Mouse (Mus musculus): Measurements from ENCODE around the gene Batf3.

Batf3 gene

DNA sequence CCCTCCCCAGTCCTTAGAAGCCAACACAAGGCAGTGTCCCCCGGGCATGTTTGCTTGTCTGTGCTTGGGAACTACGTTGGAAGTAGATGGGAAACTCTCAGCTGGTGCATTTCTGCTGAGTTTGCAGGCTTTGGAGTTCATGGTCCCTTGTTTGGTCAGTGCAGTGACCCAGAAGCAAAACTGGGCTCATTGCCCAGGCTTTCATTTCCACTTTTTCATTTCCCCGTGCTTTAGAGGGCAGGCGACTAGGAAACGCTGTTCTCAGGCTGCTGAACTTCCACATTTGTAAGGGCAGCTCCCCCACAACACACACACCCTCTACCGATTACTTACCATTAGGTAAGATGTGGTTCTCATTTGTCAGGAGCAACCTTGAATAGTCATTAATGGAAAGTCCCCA, 24.6 kb upstream of the Batf3 start:
- no peaks in the 10 kb centered on the region for H3K36me3 ChIP-seq (ENCODE audit: control insufficient read depth, insufficient read depth, low read length, poor library complexity, severe bottlenecking)
- H3K27me3 ChIP-seq (ENCODE audit: control insufficient read depth, insufficient read depth, low read length, poor library complexity, severe bottlenecking), result no peaks in the 10 kb centered on the region
- peak; percentile 78 for DNase-seq (ENCODE audit: low read depth, low spot score)

DNA sequence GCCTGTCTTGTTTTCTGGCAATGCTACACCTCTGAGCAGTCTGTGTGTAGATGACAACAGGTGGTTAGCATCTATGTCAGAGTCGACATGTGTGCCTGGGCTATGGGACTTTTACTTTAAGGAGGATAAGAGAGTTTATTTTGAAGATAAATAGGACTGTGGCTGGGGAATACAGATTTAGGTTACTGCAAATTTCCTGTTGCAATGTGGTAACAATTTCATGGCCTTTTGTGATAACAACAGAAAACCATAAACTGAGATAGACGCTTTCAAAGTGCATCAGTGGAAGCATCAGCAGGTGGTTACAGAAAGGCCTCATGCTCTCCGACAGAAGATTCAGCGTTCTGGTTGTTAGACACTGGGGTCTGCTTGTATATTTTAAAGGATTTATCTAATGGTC, 24.2 kb upstream of the Batf3 start:
- Histone ChIP-seq H3K36me3 (ENCODE audit: control insufficient read depth, insufficient read depth, low read length, poor library complexity, severe bottlenecking) (no peaks in the 10 kb centered on the region), H3K27me3 (ENCODE audit: control insufficient read depth, insufficient read depth, low read length, poor library complexity, severe bottlenecking) (no peaks in the 10 kb centered on the region)
- DNase-seq (ENCODE audit: low read depth, low spot score), result no peak

DNA sequence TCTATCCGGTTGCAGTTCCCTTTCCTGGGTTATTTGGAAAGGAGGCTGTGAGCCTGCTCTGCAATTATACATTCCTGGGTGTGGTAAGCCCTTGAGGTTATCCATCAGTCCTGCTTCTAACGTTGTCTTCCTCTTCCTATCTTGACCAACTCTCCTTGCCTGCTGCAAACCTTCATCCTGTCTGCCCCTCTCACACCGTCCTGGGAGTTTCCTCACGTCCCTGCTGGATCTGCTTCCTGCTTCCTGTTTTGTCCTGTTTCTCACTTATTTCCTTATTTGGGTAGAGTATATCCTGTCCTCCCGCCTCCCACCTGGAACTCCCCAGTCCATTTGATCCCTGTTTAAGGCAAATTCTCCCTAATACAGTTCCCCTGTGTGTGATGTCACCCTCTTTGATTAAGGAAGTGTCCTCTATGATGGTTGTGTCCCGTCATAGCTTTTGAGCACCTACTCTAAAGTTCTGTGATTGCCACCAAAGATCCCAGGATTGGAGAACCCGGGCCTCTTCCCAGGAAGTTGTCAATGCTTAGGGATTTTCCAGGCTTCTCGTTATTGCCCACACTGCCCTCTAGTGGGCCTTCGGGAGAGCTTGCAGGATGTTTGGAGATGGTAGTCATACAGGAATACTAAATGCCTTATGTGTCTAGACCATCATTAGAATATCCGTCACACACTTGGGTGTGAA, 22.3 kb upstream of the Batf3 start:
- DNase-seq (ENCODE audit: low read depth, low spot score), result peak; percentile 31

GRCm38 (mm10) chr1:191083230-191083629, 14.4 kb upstream of the Batf3 start:
- no peaks in the 10 kb centered on the region for H3K27me3 ChIP-seq (ENCODE audit: control insufficient read depth, insufficient read depth, low read length, poor library complexity, severe bottlenecking)
- no peaks in the 10 kb centered on the region for H3K36me3 ChIP-seq (ENCODE audit: control insufficient read depth, insufficient read depth, low read length, poor library complexity, severe bottlenecking)
- no peak for DNase-seq (ENCODE audit: low read depth, low spot score)

More for the DNA sequence above, 22.3 kb upstream of the Batf3 start:
- no peaks in the 10 kb centered on the region for H3K27me3 ChIP-seq (ENCODE audit: control insufficient read depth, insufficient read depth, low read length, poor library complexity, severe bottlenecking)
- no peaks in the 10 kb centered on the region for H3K36me3 ChIP-seq (ENCODE audit: control insufficient read depth, insufficient read depth, low read length, poor library complexity, severe bottlenecking)

GRCm38 (mm10) chr1:191084951-191085559, 12.6 kb upstream of the Batf3 start:
- H3K27me3 ChIP-seq (ENCODE audit: control insufficient read depth, insufficient read depth, low read length, poor library complexity, severe bottlenecking), result no peaks in the 10 kb centered on the region
- DNase-seq (ENCODE audit: low read depth, low spot score), result peak; percentile 74
- no peaks in the 10 kb centered on the region for H3K36me3 ChIP-seq (ENCODE audit: control insufficient read depth, insufficient read depth, low read length, poor library complexity, severe bottlenecking)

- H3K36me3 ChIP-seq (ENCODE audit: control insufficient read depth, insufficient read depth, low read length, poor library complexity, severe bottlenecking), result no peaks in the 10 kb centered on the region
- peak; percentile 64 for DNase-seq (ENCODE audit: low read depth, low spot score)
- H3K27me3 ChIP-seq (ENCODE audit: control insufficient read depth, insufficient read depth, low read length, poor library complexity, severe bottlenecking), result no peaks in the 10 kb centered on the region
These were observed 12.1 kb upstream of the Batf3 start for GRCm38 (mm10) chr1:191085597-191085996.

- Histone ChIP-seq H3K27me3 (ENCODE audit: control insufficient read depth, insufficient read depth, low read length, poor library complexity, severe bottlenecking) (no peaks in the 10 kb centered on the region), H3K36me3 (ENCODE audit: control insufficient read depth, insufficient read depth, low read length, poor library complexity, severe bottlenecking) (no peaks in the 10 kb centered on the region)
- peak; percentile 18 for DNase-seq (ENCODE audit: low read depth, low spot score)
These were observed 11.3 kb upstream of the Batf3 start for GRCm38 (mm10) chr1:191086304-191086878.

DNA sequence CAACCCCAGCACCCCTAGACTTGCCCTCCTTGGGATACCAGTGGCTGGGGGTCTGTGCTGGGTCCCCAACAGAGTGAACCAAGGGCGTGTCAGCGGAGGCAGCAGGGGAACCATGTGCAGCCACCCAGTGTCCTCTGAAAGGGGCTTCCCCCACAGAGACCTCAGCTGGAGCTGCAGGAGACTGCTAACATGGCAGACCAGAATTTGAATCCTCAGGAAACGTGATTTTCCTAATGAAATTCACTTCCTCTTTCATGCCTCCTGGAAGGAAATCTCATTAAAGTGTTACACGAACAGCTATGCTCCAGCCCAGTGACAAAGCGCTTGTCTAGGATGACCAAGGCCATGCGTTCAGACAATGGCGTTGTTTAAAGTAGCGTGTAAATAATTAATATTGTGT, 10.7 kb upstream of the Batf3 start:
- DNase-seq (ENCODE audit: low read depth, low spot score), result no peak
- no peaks in the 10 kb centered on the region for H3K27me3 ChIP-seq (ENCODE audit: control insufficient read depth, insufficient read depth, low read length, poor library complexity, severe bottlenecking)
- H3K36me3 ChIP-seq (ENCODE audit: control insufficient read depth, insufficient read depth, low read length, poor library complexity, severe bottlenecking), result no peaks in the 10 kb centered on the region

DNA sequence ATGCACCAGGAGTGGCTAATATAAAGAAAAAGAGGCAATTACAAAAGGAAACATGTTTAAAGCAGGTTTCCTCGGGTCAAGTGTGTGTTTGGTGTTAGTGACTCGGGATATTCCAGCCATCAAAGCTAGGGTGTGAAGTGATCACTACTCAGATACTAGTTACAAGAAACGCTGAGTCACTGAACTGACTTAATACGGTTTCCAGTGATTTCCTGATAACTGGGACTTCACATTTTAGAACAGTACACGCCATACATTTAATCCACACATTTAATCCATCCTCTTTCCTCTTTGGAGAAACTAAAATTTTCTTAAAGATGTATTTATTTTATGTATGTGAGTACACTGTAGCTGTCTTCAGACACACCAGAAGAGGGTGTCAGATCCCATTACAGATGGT, 9.7 kb upstream of the Batf3 start:
- H3K36me3 ChIP-seq (ENCODE audit: control insufficient read depth, insufficient read depth, low read length, poor library complexity, severe bottlenecking), result no peaks in the 10 kb centered on the region
- DNase-seq (ENCODE audit: low read depth, low spot score), result no peak
- H3K27me3 ChIP-seq (ENCODE audit: control insufficient read depth, insufficient read depth, low read length, poor library complexity, severe bottlenecking), result no peaks in the 10 kb centered on the region

DNA sequence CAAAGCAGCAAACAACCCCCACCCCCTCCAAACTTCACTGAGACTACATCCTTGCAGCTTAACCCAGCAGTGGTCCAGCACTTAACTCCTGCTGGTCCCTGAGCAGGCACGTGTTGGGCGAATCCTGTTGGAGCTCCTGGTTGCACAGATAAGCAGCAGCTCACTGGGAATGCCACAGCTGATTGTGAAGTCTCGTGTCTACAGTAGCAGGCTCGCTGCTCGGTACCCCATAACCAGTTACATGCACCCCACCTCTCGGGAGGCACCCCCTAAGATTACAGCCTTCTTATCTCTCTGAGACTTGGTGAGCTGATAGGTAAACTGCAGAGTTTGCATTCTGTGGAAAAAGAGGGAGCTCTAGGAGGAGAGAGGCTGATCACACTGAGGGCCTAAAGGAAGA, 8.3 kb upstream of the Batf3 start:
- Histone ChIP-seq H3K36me3 (ENCODE audit: control insufficient read depth, insufficient read depth, low read length, poor library complexity, severe bottlenecking) (no peaks in the 10 kb centered on the region), H3K27me3 (ENCODE audit: control insufficient read depth, insufficient read depth, low read length, poor library complexity, severe bottlenecking) (no peaks in the 10 kb centered on the region)
- no peak for DNase-seq (ENCODE audit: low read depth, low spot score)

GRCm38 (mm10) chr1:191092050-191092449, 5.6 kb upstream of the Batf3 start:
- Histone ChIP-seq H3K27me3 (ENCODE audit: control insufficient read depth, insufficient read depth, low read length, poor library complexity, severe bottlenecking) (no peaks in the 10 kb centered on the region), H3K36me3 (ENCODE audit: control insufficient read depth, insufficient read depth, low read length, poor library complexity, severe bottlenecking) (no peaks in the 10 kb centered on the region)
- DNase-seq (ENCODE audit: low read depth, low spot score), result no peak

DNA sequence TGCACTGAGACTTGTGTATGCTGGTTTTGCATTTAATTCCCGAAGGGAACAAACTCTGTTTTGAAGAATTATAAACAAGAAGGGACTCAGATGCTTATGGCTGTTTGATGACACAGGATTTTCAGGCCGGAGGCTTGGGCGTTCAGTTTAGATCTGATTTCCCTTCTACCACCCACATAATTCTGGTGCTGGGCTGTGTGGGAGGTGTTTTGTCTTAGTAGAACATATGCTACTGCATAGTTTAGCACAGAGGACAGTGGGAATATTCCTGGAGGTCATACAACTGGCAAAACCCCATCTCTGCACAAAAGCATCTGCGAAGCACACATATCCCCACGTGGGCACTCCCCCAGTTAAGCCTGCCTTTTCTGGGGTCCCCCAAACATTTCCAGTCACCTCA, 4.1 kb upstream of the Batf3 start:
- Histone ChIP-seq H3K27me3 (ENCODE audit: control insufficient read depth, insufficient read depth, low read length, poor library complexity, severe bottlenecking) (no peaks in the 10 kb centered on the region), H3K36me3 (ENCODE audit: control insufficient read depth, insufficient read depth, low read length, poor library complexity, severe bottlenecking) (no peaks in the 10 kb centered on the region)
- DNase-seq (ENCODE audit: low read depth, low spot score), result no peak

- Histone ChIP-seq H3K36me3 (ENCODE audit: control insufficient read depth, insufficient read depth, low read length, poor library complexity, severe bottlenecking) (no peaks in the 10 kb centered on the region), H3K27me3 (ENCODE audit: control insufficient read depth, insufficient read depth, low read length, poor library complexity, severe bottlenecking) (no peaks in the 10 kb centered on the region)
- DNase-seq (ENCODE audit: low read depth, low spot score), result peak; percentile 42
These were observed 2.6 kb upstream of the Batf3 start for GRCm38 (mm10) chr1:191095019-191095418.

DNA sequence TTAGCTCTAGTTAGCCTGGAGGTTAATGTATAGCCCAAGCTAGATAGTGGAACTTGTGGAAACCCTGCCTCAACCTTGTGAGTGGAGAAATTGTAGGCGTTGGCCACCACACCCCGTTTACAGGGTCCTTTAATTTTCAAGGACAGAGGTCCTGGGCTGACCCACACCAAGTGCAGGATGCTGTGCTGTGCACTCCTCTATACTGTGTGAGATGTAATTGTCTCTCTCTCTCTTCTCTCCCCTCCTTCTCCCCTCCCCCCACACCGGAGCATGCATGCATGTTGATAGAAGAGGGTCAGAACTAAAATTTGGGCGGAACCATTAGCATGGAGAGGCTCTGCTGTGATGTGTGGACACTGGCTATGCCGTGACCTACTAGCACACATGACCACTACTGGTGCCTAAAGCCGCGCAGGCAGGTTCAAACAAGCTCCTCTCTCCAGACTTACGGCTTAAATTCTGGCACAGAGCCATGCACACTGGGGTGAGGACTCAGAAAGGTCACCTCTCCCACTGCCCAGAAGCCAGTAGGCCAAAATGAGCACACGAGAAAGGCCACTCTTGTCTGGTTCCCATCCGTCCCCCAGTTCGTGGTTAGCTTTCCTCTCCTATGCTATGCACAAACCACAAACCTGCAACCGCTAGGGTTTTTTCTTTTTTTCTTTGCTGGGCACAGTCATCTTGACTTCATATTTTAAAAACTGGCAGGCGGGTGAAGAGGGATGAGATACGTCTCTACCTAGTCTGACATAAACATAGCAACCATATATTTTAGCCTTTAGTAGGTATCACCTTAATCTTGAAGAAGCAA, 571 bp upstream of the Batf3 start:
- no peaks in the 10 kb centered on the region for H3K36me3 ChIP-seq (ENCODE audit: control insufficient read depth, insufficient read depth, low read length, poor library complexity, severe bottlenecking)
- DNase-seq (ENCODE audit: low read depth, low spot score), result peak; percentile 17

DNA sequence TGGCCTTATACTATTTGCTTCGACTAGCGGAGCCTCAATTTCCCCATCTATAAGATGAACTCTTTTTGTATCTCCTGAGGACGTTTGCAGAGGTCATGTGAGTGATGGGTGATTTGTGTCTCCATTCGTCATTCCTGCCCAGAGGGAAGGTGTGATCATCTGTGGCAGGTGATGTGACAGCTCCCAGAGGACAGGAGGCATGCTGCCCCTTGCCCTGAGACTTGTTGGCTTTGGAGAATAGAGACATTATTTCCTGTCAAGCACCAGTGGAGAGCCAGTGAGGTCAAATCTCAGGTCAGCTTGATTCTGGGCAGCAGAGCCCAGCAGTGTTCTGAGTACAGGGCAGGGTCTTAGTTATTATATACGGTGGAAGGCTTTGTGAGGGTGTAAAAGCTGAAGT, 1.5 kb downstream of the Batf3 start:
- no peaks in the 10 kb centered on the region for H3K36me3 ChIP-seq (ENCODE audit: control insufficient read depth, insufficient read depth, low read length, poor library complexity, severe bottlenecking)
- no peaks in the 10 kb centered on the region for H3K27me3 ChIP-seq (ENCODE audit: control insufficient read depth, insufficient read depth, low read length, poor library complexity, severe bottlenecking)
- no peak for DNase-seq (ENCODE audit: low read depth, low spot score)

More for the DNA sequence above, 571 bp upstream of the Batf3 start:
- H3K27me3 ChIP-seq (ENCODE audit: control insufficient read depth, insufficient read depth, low read length, poor library complexity, severe bottlenecking), result no peaks in the 10 kb centered on the region

Measured in splenic B cell, adult 2 months (primary cell).